Mouse (Mus musculus) liver, adult 2 months (tissue): ENCODE measurements around the gene Agbl3.

Source experiments
- CTCF ChIP-seq: fragments of 200-500 bp; IDR thresholded peaks from 2 replicates; pipeline ENCODE4 v1.5.1; 2011; ENCODE audit warnings: low read depth, low read length, control low read depth
- POLR2A ChIP-seq: fragments of 200-500 bp; IDR thresholded peaks from 2 replicates; pipeline ENCODE4 v1.6.1; 2011; ENCODE audit warnings: low read length, control low read depth; ENCODE audit not compliant: insufficient read depth; ENCODE audit errors: extremely low read depth

GRCm38 (mm10) chr6:34731529-34731928 lies 48.7 kb upstream of the Agbl3 start:
- TF ChIP-seq CTCF (no peak), POLR2A (no peak)
